Comparison of ENCODE assay signal across 23 mouse cellular contexts in genomic region chr1:185648128-185648527, GRCm38 (mm10).
DNase-seq lines count a peak whose midpoint lies in the region; ATAC-seq and TF ChIP-seq lines count a peak whose summit lies in the region.
"Had no signal": no experiment of that assay in that cellular context is flagged by ENCODE, and none has a peak within 500 bp of the region (broad histone marks: within the 10 kb centered on the region; RNA-seq: fewer than 3 reads in every experiment).

No protein-coding gene starts in this region.

- no peak overlapping the region for H3K4me2 ChIP-seq in lung, embryonic 16.5 days (ENCODE audit: low read depth, low read length)
- H3K4me2 ChIP-seq: forebrain, embryonic 13.5 days; heart, embryonic 11.5 days; hindbrain, embryonic 13.5 days; intestine, embryonic 15.5 days had no signal

- no peaks in the 10 kb centered on the region for H3K36me3 ChIP-seq in lung, embryonic 16.5 days (ENCODE audit: control insufficient read depth, insufficient read depth, low read length)
- H3K36me3 ChIP-seq: forebrain, embryonic 10.5 days; hindbrain, embryonic 10.5 days; hindbrain, embryonic 13.5 days; intestine, embryonic 15.5 days had no signal

- 0 out of 2 replicates have a peak, but pooled peaks have one; percentile 44 for ATAC-seq in lung, embryonic 16.5 days (ENCODE audit: low read depth)
- ATAC-seq: activated CD4-positive, CD25-positive, alpha-beta regulatory T cell, adult 4 months; forebrain, embryonic 13.5 days; forebrain, embryonic 16.5 days; hindbrain, embryonic 16.5 days; intestine, embryonic 15.5 days had no signal

- no peak overlapping the region for H3K4me3 ChIP-seq in lung, embryonic 16.5 days (ENCODE audit: low read length)
- no peak overlapping the region for H3K4me3 ChIP-seq in lung, adult 2 months (replicated peaks; ENCODE audit: extremely low read depth, low read depth, low read length)
- H3K4me3 ChIP-seq: forebrain, embryonic 10.5 days; forebrain, embryonic 13.5 days; hindbrain, embryonic 10.5 days; hindbrain, embryonic 13.5 days; intestine, embryonic 15.5 days had no signal

- H3K27ac ChIP-seq in lung, embryonic 16.5 days (ENCODE audit: low read length): 0 out of 2 replicates have a peak overlapping the region, but pooled peaks have one; percentile 12
- H3K27ac ChIP-seq: forebrain, embryonic 10.5 days; forebrain, embryonic 13.5 days; hindbrain, embryonic 10.5 days; hindbrain, embryonic 13.5 days; intestine, embryonic 15.5 days had no signal

- DNase-seq in adrenal gland, adult (ENCODE audit: inconsistent age in 2 of 2, low spot score in 1 of 2): peak; percentile 27 to 62
- no peak for DNase-seq in adrenal gland, postnatal 4 days (ENCODE audit: low spot score in 2 of 2)
- peak; percentile 64 for DNase-seq in heart, adult 11 months
- DNase-seq in heart, postnatal 10 days: no peak
- no peak for DNase-seq in lung, adult 2 months
- no peak for DNase-seq in left cerebral cortex, postnatal 36 days (ENCODE audit: low spot score in 2 of 2)
- DNase-seq: cerebellum, adult 11-12 months; cerebellum, adult 8-10 months; cerebellum, postnatal 10 days; cerebellum, postnatal 36 days; gastrocnemius, postnatal 10 days; gastrocnemius, postnatal 36 days; heart, postnatal 36 days had no signal

- no peaks in the 10 kb centered on the region for H3K4me1 ChIP-seq in lung, embryonic 16.5 days (replicated peaks; ENCODE audit: control insufficient read depth, insufficient read depth, low read length)
- H3K4me1 ChIP-seq in lung, adult 2 months (ENCODE audit: control insufficient read depth, insufficient read depth, low read length): no peaks in the 10 kb centered on the region
- H3K4me1 ChIP-seq: forebrain, embryonic 13.5 days; hindbrain, embryonic 13.5 days; intestine, embryonic 15.5 days had no signal

- H3K9me3 ChIP-seq in lung, embryonic 16.5 days (ENCODE audit: control insufficient read depth, low read length): no peaks in the 10 kb centered on the region
- H3K9me3 ChIP-seq: forebrain, embryonic 10.5 days; forebrain, embryonic 13.5 days; hindbrain, embryonic 10.5 days; hindbrain, embryonic 13.5 days; intestine, embryonic 15.5 days had no signal

- H3K9ac ChIP-seq in lung, embryonic 16.5 days (ENCODE audit: low read length): no peak overlapping the region
- H3K9ac ChIP-seq: forebrain, embryonic 13.5 days; hindbrain, embryonic 13.5 days; intestine, embryonic 15.5 days had no signal

- TF ChIP-seq POLR2A in lung, adult 2 months (IDR thresholded peaks at IDR 0.05; ENCODE audit: borderline replicate concordance, extremely low read depth, low read depth, low read length): no peak

- intact Hi-C loops in heart, postnatal 10 days (cut with DNase I): no loop called here
- intact Hi-C loops in left cerebral cortex, postnatal 36 days (cut with DNase I): no loop called here

- 53% methylated on average over 6 of the region's 6 CpGs for WGBS in lung, embryonic 16.5 days
- 81% methylated on average over 6 of the region's 6 CpGs for WGBS in lung, adult 2 months

- H3K27me3 ChIP-seq in lung, embryonic 16.5 days (ENCODE audit: control insufficient read depth, insufficient read depth, low read depth, low read length): no peaks in the 10 kb centered on the region
- H3K27me3 ChIP-seq: forebrain, embryonic 13.5 days; hindbrain, embryonic 13.5 days; intestine, embryonic 15.5 days had no signal

- TF ChIP-seq CTCF in lung, adult 2 months (IDR thresholded peaks at IDR 0.05; ENCODE audit: insufficient read depth, low read length): no peak

Comparison
In these comparisons a context has a peak if more than half of its experiments do, and no peak if none do; other contexts are left out.
1. DNase-seq: peak in adrenal gland, adult (2 of 2) and heart, adult 11 months (single experiment); none in adrenal gland, postnatal 4 days (0 of 2), heart, postnatal 10 days (0 of 2), lung, adult 2 months (single experiment) and left cerebral cortex, postnatal 36 days (0 of 2).